In genomic region chr2:32734933-32735332, GRCm38 (mm10) we compare ENCODE assay signal across 9 mouse cellular contexts. TPM values are rescaled to one million over a fixed set of nuclear protein-coding genes. Genes with fewer than 3 reads are reported as not detected.
DNase-seq lines count a peak whose midpoint lies in the region; ATAC-seq lines count a peak whose summit lies in the region.
"Had no signal": no experiment of that assay in that cellular context is flagged by ENCODE, and none has a peak within 500 bp of the region (broad histone marks: within the 10 kb centered on the region; RNA-seq: fewer than 3 reads in every experiment).

No protein-coding gene starts in this region.

- no peak for ATAC-seq in hindbrain, embryonic 15.5 days (ENCODE audit: low FRiP score, low read depth)
- ATAC-seq in hindbrain, embryonic 11.5 days (ENCODE audit: low FRiP score): no peak
- peak; percentile 33 for ATAC-seq in kidney, embryonic 16.5 days (ENCODE audit: low FRiP score, low TSS enrichment)
- peak; percentile 59 for ATAC-seq in lung, embryonic 16.5 days (ENCODE audit: low read depth)
- no peak for ATAC-seq in forebrain, embryonic 15.5 days (replicated peaks)
- ATAC-seq in erythroid progenitor cell, adult 5-6 weeks (replicated peaks; ENCODE audit: low FRiP score, poor library complexity, severe bottlenecking): no peak

- DNase-seq in hindbrain, embryonic 11.5 days (ENCODE audit: low spot score): no peak
- DNase-seq in heart, adult 8-10 months (ENCODE audit: low spot score): peak; percentile 90
- DNase-seq in spleen, postnatal 36 days (ENCODE audit: low spot score in 2 of 2): no peak

- 0 out of 2 replicates have a peak overlapping the region, but pooled peaks have one; percentile 22 for H3K27ac ChIP-seq in hindbrain, embryonic 15.5 days (replicated peaks)
- H3K27ac ChIP-seq in hindbrain, embryonic 11.5 days (ENCODE audit: low read depth, low read length): no peak overlapping the region
- peak overlapping the region; percentile 90 for H3K27ac ChIP-seq in kidney, embryonic 16.5 days (ENCODE audit: low read length)
- H3K27ac ChIP-seq in lung, embryonic 16.5 days (ENCODE audit: low read length): peak overlapping the region; percentile 53
- no peak overlapping the region for H3K27ac ChIP-seq in forebrain, embryonic 15.5 days (replicated peaks)

- no peaks in the 10 kb centered on the region for H3K27me3 ChIP-seq in hindbrain, embryonic 15.5 days
- H3K27me3 ChIP-seq in hindbrain, embryonic 11.5 days (ENCODE audit: control insufficient read depth, insufficient read depth, low read length): no peaks in the 10 kb centered on the region
- H3K27me3 ChIP-seq in kidney, embryonic 16.5 days (ENCODE audit: insufficient read depth, low read length): no peaks in the 10 kb centered on the region; the same call in 1 of the 2 replicates
- H3K27me3 ChIP-seq in lung, embryonic 16.5 days (ENCODE audit: control insufficient read depth, insufficient read depth, low read depth, low read length): no peaks in the 10 kb centered on the region
- no peaks in the 10 kb centered on the region for H3K27me3 ChIP-seq in forebrain, embryonic 15.5 days

- no peak overlapping the region for H3K4me2 ChIP-seq in hindbrain, embryonic 15.5 days
- no peak overlapping the region for H3K4me2 ChIP-seq in hindbrain, embryonic 11.5 days (replicated peaks; ENCODE audit: low read depth, low read length)
- H3K4me2 ChIP-seq in kidney, embryonic 16.5 days (replicated peaks; ENCODE audit: low read depth, low read length): peak overlapping the region; percentile 28
- H3K4me2 ChIP-seq in lung, embryonic 16.5 days (ENCODE audit: low read depth, low read length): peak overlapping the region; percentile 28; the same call in 1 of the 2 replicates
- H3K4me2 ChIP-seq in forebrain, embryonic 15.5 days (replicated peaks): no peak overlapping the region

- H3K9me3 ChIP-seq in hindbrain, embryonic 15.5 days: no peaks in the 10 kb centered on the region
- H3K9me3 ChIP-seq in hindbrain, embryonic 11.5 days (ENCODE audit: control insufficient read depth, low read length): no peaks in the 10 kb centered on the region
- no peaks in the 10 kb centered on the region for H3K9me3 ChIP-seq in kidney, embryonic 16.5 days (ENCODE audit: low read length)
- no peaks in the 10 kb centered on the region for H3K9me3 ChIP-seq in lung, embryonic 16.5 days (ENCODE audit: control insufficient read depth, low read length)
- H3K9me3 ChIP-seq in forebrain, embryonic 15.5 days: no peaks in the 10 kb centered on the region

- no peak overlapping the region for H3K4me3 ChIP-seq in hindbrain, embryonic 15.5 days
- H3K4me3 ChIP-seq in hindbrain, embryonic 11.5 days (ENCODE audit: low read depth, low read length): no peak overlapping the region
- H3K4me3 ChIP-seq in kidney, embryonic 16.5 days (ENCODE audit: low read length): no peak overlapping the region
- H3K4me3 ChIP-seq in lung, embryonic 16.5 days (ENCODE audit: low read length): no peak overlapping the region
- H3K4me3 ChIP-seq in forebrain, embryonic 15.5 days: no peak overlapping the region

- no peaks in the 10 kb centered on the region for H3K36me3 ChIP-seq in hindbrain, embryonic 15.5 days
- no peaks in the 10 kb centered on the region for H3K36me3 ChIP-seq in hindbrain, embryonic 11.5 days (ENCODE audit: control insufficient read depth, insufficient read depth, low read length)
- no peaks in the 10 kb centered on the region for H3K36me3 ChIP-seq in kidney, embryonic 16.5 days (ENCODE audit: insufficient read depth, low read length)
- H3K36me3 ChIP-seq in lung, embryonic 16.5 days (ENCODE audit: control insufficient read depth, insufficient read depth, low read length): no peaks in the 10 kb centered on the region
- H3K36me3 ChIP-seq in forebrain, embryonic 15.5 days: no peaks in the 10 kb centered on the region

- no peak overlapping the region for H3K9ac ChIP-seq in hindbrain, embryonic 15.5 days
- no peak overlapping the region for H3K9ac ChIP-seq in hindbrain, embryonic 11.5 days (ENCODE audit: low read depth, low read length)
- 0 out of 2 replicates have a peak overlapping the region, but pooled peaks have one; percentile 9 for H3K9ac ChIP-seq in kidney, embryonic 16.5 days (replicated peaks; ENCODE audit: low read length)
- no peak overlapping the region for H3K9ac ChIP-seq in lung, embryonic 16.5 days (ENCODE audit: low read length)
- no peak overlapping the region for H3K9ac ChIP-seq in forebrain, embryonic 15.5 days (replicated peaks)

- WGBS in hindbrain, embryonic 15.5 days: 71% methylated on average over 4 of the region's 4 CpGs
- 57% methylated on average over 4 of the region's 4 CpGs for WGBS in hindbrain, embryonic 11.5 days
- WGBS in kidney, embryonic 16.5 days: 33% methylated on average over 4 of the region's 4 CpGs
- WGBS in lung, embryonic 16.5 days: 41% methylated on average over 4 of the region's 4 CpGs
- 48% methylated on average over 4 of the region's 4 CpGs for WGBS in forebrain, embryonic 15.5 days

- no peaks in the 10 kb centered on the region for H3K4me1 ChIP-seq in hindbrain, embryonic 15.5 days (replicated peaks)
- H3K4me1 ChIP-seq in hindbrain, embryonic 11.5 days (replicated peaks; ENCODE audit: control insufficient read depth, insufficient read depth, low read length): peaks cover 2% of the 10 kb centered on the region; the same call in 1 of the 2 replicates
- peaks cover 36% of the 10 kb centered on the region for H3K4me1 ChIP-seq in kidney, embryonic 16.5 days (ENCODE audit: insufficient read depth, low read length)
- peaks cover 13% of the 10 kb centered on the region for H3K4me1 ChIP-seq in lung, embryonic 16.5 days (replicated peaks; ENCODE audit: control insufficient read depth, insufficient read depth, low read length)
- no peaks in the 10 kb centered on the region; the same call in 1 of the 2 replicates for H3K4me1 ChIP-seq in forebrain, embryonic 15.5 days

RNA-seq across cellular contexts. Expression of gene 6330409D20Rik, which starts 5.9 kb away (rescaled TPM):
- polyA plus RNA-seq in hindbrain, embryonic 15.5 days (2015; fragmentation: Nextera tagmentation; extraction: Ambion mirVana): 3.4 and 3.5 TPM in 2 replicates
- polyA plus RNA-seq in hindbrain, embryonic 11.5 days (2014; fragmentation: Nextera tagmentation; extraction: Ambion mirVana): 2.3 and 3.0 TPM in 2 replicates
- not detected for total RNA-seq in heart, adult 8-10 months (2022)
- 0.16 TPM in 1 of 2 replicates, not detected in the other for polyA plus RNA-seq in kidney, embryonic 16.5 days (2015; fragmentation: Nextera tagmentation; extraction: Ambion mirVana)
- 0.34 and 0.43 TPM in 2 replicates for polyA plus RNA-seq in lung, embryonic 16.5 days (2015; fragmentation: Nextera tagmentation; extraction: Ambion mirVana)
- polyA plus RNA-seq in forebrain, embryonic 15.5 days (2015; fragmentation: Nextera tagmentation; extraction: Ambion mirVana): 2.4 and 2.7 TPM in 2 replicates
- not detected in 2 replicates for total RNA-seq in erythroid progenitor cell, adult 5-6 weeks (2015; ENCODE audit: low replicate concordance)
- total RNA-seq in erythroid progenitor cell, adult 5-6 weeks (2017; ENCODE audit: low replicate concordance): not detected in 2 replicates
- polyA plus RNA-seq: gonadal fat pad, adult 2 months had no signal

RNA-seq across cellular contexts. Expression of gene Sh2d3c, which starts 14.1 kb away (rescaled TPM):
- polyA plus RNA-seq in hindbrain, embryonic 15.5 days (2015; fragmentation: Nextera tagmentation; extraction: Ambion mirVana): 50.1 and 53.3 TPM in 2 replicates
- 25.9 and 27.6 TPM in 2 replicates for polyA plus RNA-seq in hindbrain, embryonic 11.5 days (2014; fragmentation: Nextera tagmentation; extraction: Ambion mirVana)
- 10 to 100 TPM; 16.4 to 28.8 (median 21.7) TPM for total RNA-seq in heart, adult 8-10 months (2022)
- polyA plus RNA-seq in kidney, embryonic 16.5 days (2015; fragmentation: Nextera tagmentation; extraction: Ambion mirVana): 41.5 and 44.2 TPM in 2 replicates
- 43.2 and 46.2 TPM in 2 replicates for polyA plus RNA-seq in lung, embryonic 16.5 days (2015; fragmentation: Nextera tagmentation; extraction: Ambion mirVana)
- 39.5 and 39.7 TPM in 2 replicates for polyA plus RNA-seq in forebrain, embryonic 15.5 days (2015; fragmentation: Nextera tagmentation; extraction: Ambion mirVana)
- 8.6 and 10.5 TPM in 2 replicates for total RNA-seq in erythroid progenitor cell, adult 5-6 weeks (2015; ENCODE audit: low replicate concordance)
- 1.5 and 3.3 TPM in 2 replicates for total RNA-seq in erythroid progenitor cell, adult 5-6 weeks (2017; ENCODE audit: low replicate concordance)

RNA-seq across cellular contexts. Expression of gene Cdk9, which starts 22.1 kb away (rescaled TPM):
- 69.0 and 73.4 TPM in 2 replicates for polyA plus RNA-seq in hindbrain, embryonic 15.5 days (2015; fragmentation: Nextera tagmentation; extraction: Ambion mirVana)
- 77.3 and 79.9 TPM in 2 replicates for polyA plus RNA-seq in hindbrain, embryonic 11.5 days (2014; fragmentation: Nextera tagmentation; extraction: Ambion mirVana)
- total RNA-seq in heart, adult 8-10 months (2022): 10 to 100 TPM; 23.3 to 27.1 (median 25.7) TPM
- 113 and 115 TPM in 2 replicates for polyA plus RNA-seq in kidney, embryonic 16.5 days (2015; fragmentation: Nextera tagmentation; extraction: Ambion mirVana)
- polyA plus RNA-seq in lung, embryonic 16.5 days (2015; fragmentation: Nextera tagmentation; extraction: Ambion mirVana): 77.2 and 85.1 TPM in 2 replicates
- 88.0 and 98.2 TPM in 2 replicates for polyA plus RNA-seq in forebrain, embryonic 15.5 days (2015; fragmentation: Nextera tagmentation; extraction: Ambion mirVana)
- 17.2 and 33.9 TPM in 2 replicates for total RNA-seq in erythroid progenitor cell, adult 5-6 weeks (2015; ENCODE audit: low replicate concordance)
- total RNA-seq in erythroid progenitor cell, adult 5-6 weeks (2017; ENCODE audit: low replicate concordance): 26.2 and 29.3 TPM in 2 replicates

RNA-seq across cellular contexts. Expression of gene Tor2a, which starts 22.1 kb away (rescaled TPM):
- 50.3 and 53.3 TPM in 2 replicates for polyA plus RNA-seq in hindbrain, embryonic 15.5 days (2015; fragmentation: Nextera tagmentation; extraction: Ambion mirVana)
- 53.1 and 53.5 TPM in 2 replicates for polyA plus RNA-seq in hindbrain, embryonic 11.5 days (2014; fragmentation: Nextera tagmentation; extraction: Ambion mirVana)
- total RNA-seq in heart, adult 8-10 months (2022): 10 to 100 TPM in 1 of 4 experiments, 1 to 10 TPM in 3; 7.8 to 10.1 (median 8.2) TPM
- polyA plus RNA-seq in kidney, embryonic 16.5 days (2015; fragmentation: Nextera tagmentation; extraction: Ambion mirVana): 79.3 and 82.9 TPM in 2 replicates
- polyA plus RNA-seq in lung, embryonic 16.5 days (2015; fragmentation: Nextera tagmentation; extraction: Ambion mirVana): 61.7 and 63.5 TPM in 2 replicates
- 63.2 and 66.3 TPM in 2 replicates for polyA plus RNA-seq in forebrain, embryonic 15.5 days (2015; fragmentation: Nextera tagmentation; extraction: Ambion mirVana)
- 2.9 and 4.2 TPM in 2 replicates for total RNA-seq in erythroid progenitor cell, adult 5-6 weeks (2015; ENCODE audit: low replicate concordance)
- total RNA-seq in erythroid progenitor cell, adult 5-6 weeks (2017; ENCODE audit: low replicate concordance): 0.91 and 4.5 TPM in 2 replicates

RNA-seq across cellular contexts. Expression of gene Fpgs, which starts 31.0 kb away (rescaled TPM):
- polyA plus RNA-seq in hindbrain, embryonic 15.5 days (2015; fragmentation: Nextera tagmentation; extraction: Ambion mirVana): 20.4 and 22.7 TPM in 2 replicates
- polyA plus RNA-seq in hindbrain, embryonic 11.5 days (2014; fragmentation: Nextera tagmentation; extraction: Ambion mirVana): 11.2 and 13.6 TPM in 2 replicates
- 1 to 10 TPM; 5.5 to 6.0 (median 5.8) TPM for total RNA-seq in heart, adult 8-10 months (2022)
- 42.3 and 45.1 TPM in 2 replicates for polyA plus RNA-seq in kidney, embryonic 16.5 days (2015; fragmentation: Nextera tagmentation; extraction: Ambion mirVana)
- polyA plus RNA-seq in lung, embryonic 16.5 days (2015; fragmentation: Nextera tagmentation; extraction: Ambion mirVana): 22.0 and 25.5 TPM in 2 replicates
- 19.9 and 21.2 TPM in 2 replicates for polyA plus RNA-seq in forebrain, embryonic 15.5 days (2015; fragmentation: Nextera tagmentation; extraction: Ambion mirVana)
- not detected in 2 replicates for total RNA-seq in erythroid progenitor cell, adult 5-6 weeks (2015; ENCODE audit: low replicate concordance)
- total RNA-seq in erythroid progenitor cell, adult 5-6 weeks (2017; ENCODE audit: low replicate concordance): 1.5 and 3.7 TPM in 2 replicates

Comparison
In these comparisons a context has a peak if more than half of its experiments do, and no peak if none do; other contexts are left out.
1. H3K27ac ChIP-seq: peak in hindbrain, embryonic 15.5 days (single experiment), kidney, embryonic 16.5 days (single experiment) and lung, embryonic 16.5 days (single experiment); none in hindbrain, embryonic 11.5 days (single experiment) and forebrain, embryonic 15.5 days (single experiment).
2. ATAC-seq: peak in kidney, embryonic 16.5 days (single experiment) and lung, embryonic 16.5 days (single experiment); none in hindbrain, embryonic 15.5 days (single experiment), hindbrain, embryonic 11.5 days (single experiment), forebrain, embryonic 15.5 days (single experiment) and erythroid progenitor cell, adult 5-6 weeks (single experiment).
3. H3K4me2 ChIP-seq: peak in kidney, embryonic 16.5 days (single experiment) and lung, embryonic 16.5 days (single experiment); none in hindbrain, embryonic 15.5 days (single experiment), hindbrain, embryonic 11.5 days (single experiment) and forebrain, embryonic 15.5 days (single experiment).